Comparison of ENCODE assay signal across 9 mouse cellular contexts in genomic region chr7:102506848-102507247, GRCm38 (mm10). TPM values are rescaled to one million over a fixed set of nuclear protein-coding genes. Genes with fewer than 3 reads are reported as not detected.
DNase-seq lines count a peak whose midpoint lies in the region; ATAC-seq and TF ChIP-seq lines count a peak whose summit lies in the region.
"Had no signal": no experiment of that assay in that cellular context is flagged by ENCODE, and none has a peak within 500 bp of the region (broad histone marks: within the 10 kb centered on the region; RNA-seq: fewer than 3 reads in every experiment).

No protein-coding gene starts in this region.

- 50% methylated on average over 3 of the region's 3 CpGs for WGBS in forebrain, embryonic 15.5 days
- 54% methylated on average over 3 of the region's 3 CpGs for WGBS in hindbrain, embryonic 11.5 days
- 42% methylated on average over 3 of the region's 3 CpGs for WGBS in lung, embryonic 16.5 days

- TF ChIP-seq CTCF in G1E (IDR thresholded peaks at IDR 0.05; ENCODE audit: low read depth, low read length) = peak; percentile 80

- no peak overlapping the region for H3K27ac ChIP-seq in forebrain, embryonic 15.5 days (replicated peaks)
- H3K27ac ChIP-seq in hindbrain, embryonic 11.5 days (ENCODE audit: low read depth, low read length) = no peak overlapping the region
- H3K27ac ChIP-seq in lung, embryonic 16.5 days (ENCODE audit: low read length) = no peak overlapping the region
- H3K27ac ChIP-seq: liver, embryonic 15.5 days had no signal

- peak; percentile 61 for DNase-seq in G1E (ENCODE audit: low spot score)
- DNase-seq in cerebellum, adult 11 months = peak; percentile 66
- DNase-seq in hindbrain, embryonic 11.5 days (ENCODE audit: low spot score) = peak; percentile 85
- peak; percentile 81 for DNase-seq in layer of hippocampus, adult 9-10 months (ENCODE audit: low spot score)
- peak; percentile 61 for DNase-seq in ovary, postnatal 36 days (ENCODE audit: low spot score)
- DNase-seq in thymus, postnatal 10 days (ENCODE audit: low spot score in 2 of 2) = peak; percentile 44 to 71

- no peaks in the 10 kb centered on the region for H3K36me3 ChIP-seq in G1E (replicated peaks)
- H3K36me3 ChIP-seq in forebrain, embryonic 15.5 days = no peaks in the 10 kb centered on the region
- H3K36me3 ChIP-seq in hindbrain, embryonic 11.5 days (ENCODE audit: control insufficient read depth, insufficient read depth, low read length) = no peaks in the 10 kb centered on the region
- no peaks in the 10 kb centered on the region for H3K36me3 ChIP-seq in lung, embryonic 16.5 days (ENCODE audit: control insufficient read depth, insufficient read depth, low read length)
- H3K36me3 ChIP-seq: liver, embryonic 15.5 days had no signal

- peaks cover 19% of the 10 kb centered on the region for H3K27me3 ChIP-seq in G1E (ENCODE audit: insufficient read depth, low read length)
- no peaks in the 10 kb centered on the region for H3K27me3 ChIP-seq in forebrain, embryonic 15.5 days
- H3K27me3 ChIP-seq in hindbrain, embryonic 11.5 days (ENCODE audit: control insufficient read depth, insufficient read depth, low read length) = no peaks in the 10 kb centered on the region
- no peaks in the 10 kb centered on the region for H3K27me3 ChIP-seq in lung, embryonic 16.5 days (ENCODE audit: control insufficient read depth, insufficient read depth, low read depth, low read length)

- no peak overlapping the region for H3K4me2 ChIP-seq in forebrain, embryonic 15.5 days (replicated peaks)
- H3K4me2 ChIP-seq in hindbrain, embryonic 11.5 days (replicated peaks; ENCODE audit: low read depth, low read length) = no peak overlapping the region
- no peak overlapping the region for H3K4me2 ChIP-seq in lung, embryonic 16.5 days (ENCODE audit: low read depth, low read length)
- H3K4me2 ChIP-seq: liver, embryonic 15.5 days had no signal

- no peak overlapping the region for H3K4me3 ChIP-seq in G1E (ENCODE audit: low read depth, low read length)
- H3K4me3 ChIP-seq in forebrain, embryonic 15.5 days = no peak overlapping the region
- no peak overlapping the region for H3K4me3 ChIP-seq in hindbrain, embryonic 11.5 days (ENCODE audit: low read depth, low read length)
- H3K4me3 ChIP-seq in lung, embryonic 16.5 days (ENCODE audit: low read length) = no peak overlapping the region
- H3K4me3 ChIP-seq: liver, embryonic 15.5 days had no signal

- no peak overlapping the region for H3K9ac ChIP-seq in forebrain, embryonic 15.5 days (replicated peaks)
- H3K9ac ChIP-seq in hindbrain, embryonic 11.5 days (ENCODE audit: low read depth, low read length) = no peak overlapping the region
- no peak overlapping the region for H3K9ac ChIP-seq in lung, embryonic 16.5 days (ENCODE audit: low read length)
- H3K9ac ChIP-seq: liver, embryonic 15.5 days had no signal

- ATAC-seq in G1E (ENCODE audit: extremely low read depth, insufficient number of reproducible peaks, low FRiP score, poor library complexity, severe bottlenecking) = peak; percentile 63
- ATAC-seq in forebrain, embryonic 15.5 days (replicated peaks) = peak; percentile 80
- ATAC-seq in hindbrain, embryonic 11.5 days (ENCODE audit: low FRiP score) = peak; percentile 73
- peak; percentile 77; the same call in 1 of the 2 replicates for ATAC-seq in lung, embryonic 16.5 days (ENCODE audit: low read depth)

- peaks cover 2% of the 10 kb centered on the region; the same call in 1 of the 2 replicates for H3K4me1 ChIP-seq in G1E (ENCODE audit: insufficient read depth, low read depth, low read length)
- no peaks in the 10 kb centered on the region for H3K4me1 ChIP-seq in forebrain, embryonic 15.5 days
- no peaks in the 10 kb centered on the region for H3K4me1 ChIP-seq in hindbrain, embryonic 11.5 days (replicated peaks; ENCODE audit: control insufficient read depth, insufficient read depth, low read length)
- H3K4me1 ChIP-seq in lung, embryonic 16.5 days (replicated peaks; ENCODE audit: control insufficient read depth, insufficient read depth, low read length) = no peaks in the 10 kb centered on the region
- H3K4me1 ChIP-seq: liver, embryonic 15.5 days had no signal

- H3K9me3 ChIP-seq in G1E (replicated peaks) = no peaks in the 10 kb centered on the region
- no peaks in the 10 kb centered on the region for H3K9me3 ChIP-seq in forebrain, embryonic 15.5 days
- H3K9me3 ChIP-seq in hindbrain, embryonic 11.5 days (ENCODE audit: control insufficient read depth, low read length) = no peaks in the 10 kb centered on the region
- no peaks in the 10 kb centered on the region for H3K9me3 ChIP-seq in lung, embryonic 16.5 days (ENCODE audit: control insufficient read depth, low read length)
- H3K9me3 ChIP-seq: liver, embryonic 15.5 days had no signal

RNA-seq across cellular contexts. Expression of gene Olfr545, which starts 7.5 kb away (rescaled TPM):
- not detected in 2 replicates for total RNA-seq in G1E (2014; fragmentation: Nextera tagmentation)
- total RNA-seq in G1E (2017) = 0.05 TPM in 1 of 2 replicates, not detected in the other
- polyA plus RNA-seq in G1E (2012) = not detected in 2 replicates
- 0.05 and 0.15 TPM in 2 replicates for polyA plus RNA-seq in forebrain, embryonic 15.5 days (2015; fragmentation: Nextera tagmentation; extraction: Ambion mirVana)
- not detected in 2 replicates for polyA plus RNA-seq in hindbrain, embryonic 11.5 days (2014; fragmentation: Nextera tagmentation; extraction: Ambion mirVana)
- polyA plus RNA-seq in lung, embryonic 16.5 days (2015; fragmentation: Nextera tagmentation; extraction: Ambion mirVana) = not detected in 2 replicates
- polyA plus RNA-seq: liver, embryonic 15.5 days had no signal

RNA-seq across cellular contexts. Expression of gene Olfr544, which starts 18.7 kb away (rescaled TPM):
- total RNA-seq in G1E (2014; fragmentation: Nextera tagmentation) = not detected in 2 replicates
- 0.12 TPM in 1 of 2 replicates, not detected in the other for total RNA-seq in G1E (2017)
- not detected in 2 replicates for polyA plus RNA-seq in G1E (2012)
- polyA plus RNA-seq in forebrain, embryonic 15.5 days (2015; fragmentation: Nextera tagmentation; extraction: Ambion mirVana) = 0.06 and 0.13 TPM in 2 replicates
- 0.08 and 0.23 TPM in 2 replicates for polyA plus RNA-seq in hindbrain, embryonic 11.5 days (2014; fragmentation: Nextera tagmentation; extraction: Ambion mirVana)
- 0.06 and 0.08 TPM in 2 replicates for polyA plus RNA-seq in lung, embryonic 16.5 days (2015; fragmentation: Nextera tagmentation; extraction: Ambion mirVana)

RNA-seq across cellular contexts. Expression of gene Olfr543, which starts 25.4 kb away (rescaled TPM):
- total RNA-seq in G1E (2014; fragmentation: Nextera tagmentation) = not detected in 2 replicates
- total RNA-seq in G1E (2017) = 0.27 TPM in 1 of 2 replicates, not detected in the other
- not detected in 2 replicates for polyA plus RNA-seq in G1E (2012)
- polyA plus RNA-seq in forebrain, embryonic 15.5 days (2015; fragmentation: Nextera tagmentation; extraction: Ambion mirVana) = 0.23 and 0.38 TPM in 2 replicates
- 0.31 and 1.1 TPM in 2 replicates for polyA plus RNA-seq in hindbrain, embryonic 11.5 days (2014; fragmentation: Nextera tagmentation; extraction: Ambion mirVana)
- 0.18 TPM in 1 of 2 replicates, not detected in the other for polyA plus RNA-seq in lung, embryonic 16.5 days (2015; fragmentation: Nextera tagmentation; extraction: Ambion mirVana)

RNA-seq across cellular contexts. Expression of gene Olfr547, which starts 27.7 kb away (rescaled TPM):
- total RNA-seq in G1E (2014; fragmentation: Nextera tagmentation) = not detected in 2 replicates
- total RNA-seq in G1E (2017) = not detected in 2 replicates
- not detected in 2 replicates for polyA plus RNA-seq in G1E (2012)
- not detected in 2 replicates for polyA plus RNA-seq in forebrain, embryonic 15.5 days (2015; fragmentation: Nextera tagmentation; extraction: Ambion mirVana)
- not detected in 2 replicates for polyA plus RNA-seq in hindbrain, embryonic 11.5 days (2014; fragmentation: Nextera tagmentation; extraction: Ambion mirVana)
- polyA plus RNA-seq in lung, embryonic 16.5 days (2015; fragmentation: Nextera tagmentation; extraction: Ambion mirVana) = not detected in 2 replicates
- polyA plus RNA-seq: liver, embryonic 15.5 days had no signal

RNA-seq across cellular contexts. Expression of gene Olfr548-ps1, which starts 33.8 kb away (rescaled TPM):
- total RNA-seq in G1E (2014; fragmentation: Nextera tagmentation) (not detected in 2 replicates), G1E (2017) (under 0.01 and 0.05 TPM in 2 replicates)
- not detected in 2 replicates for polyA plus RNA-seq in G1E (2012)
- not detected in 2 replicates for polyA plus RNA-seq in forebrain, embryonic 15.5 days (2015; fragmentation: Nextera tagmentation; extraction: Ambion mirVana)
- polyA plus RNA-seq in hindbrain, embryonic 11.5 days (2014; fragmentation: Nextera tagmentation; extraction: Ambion mirVana) = not detected in 2 replicates
- polyA plus RNA-seq in lung, embryonic 16.5 days (2015; fragmentation: Nextera tagmentation; extraction: Ambion mirVana) = not detected in 2 replicates
- polyA plus RNA-seq: liver, embryonic 15.5 days had no signal
